Mouse (Mus musculus) MEL-GATA-1-ER (cell line): ENCODE results near the gene Tnnt2.
A peak's percentile ranks its signal among the peaks of the same experiment; 100 is the strongest.

Experiments
- DNase-seq: peaks from one replicate; pipeline ENCODE4 v3.0.0-alpha.2; 2012; ENCODE audit warnings: low read depth; ENCODE audit errors: extremely low read depth

The Tnnt2 gene

DNA sequence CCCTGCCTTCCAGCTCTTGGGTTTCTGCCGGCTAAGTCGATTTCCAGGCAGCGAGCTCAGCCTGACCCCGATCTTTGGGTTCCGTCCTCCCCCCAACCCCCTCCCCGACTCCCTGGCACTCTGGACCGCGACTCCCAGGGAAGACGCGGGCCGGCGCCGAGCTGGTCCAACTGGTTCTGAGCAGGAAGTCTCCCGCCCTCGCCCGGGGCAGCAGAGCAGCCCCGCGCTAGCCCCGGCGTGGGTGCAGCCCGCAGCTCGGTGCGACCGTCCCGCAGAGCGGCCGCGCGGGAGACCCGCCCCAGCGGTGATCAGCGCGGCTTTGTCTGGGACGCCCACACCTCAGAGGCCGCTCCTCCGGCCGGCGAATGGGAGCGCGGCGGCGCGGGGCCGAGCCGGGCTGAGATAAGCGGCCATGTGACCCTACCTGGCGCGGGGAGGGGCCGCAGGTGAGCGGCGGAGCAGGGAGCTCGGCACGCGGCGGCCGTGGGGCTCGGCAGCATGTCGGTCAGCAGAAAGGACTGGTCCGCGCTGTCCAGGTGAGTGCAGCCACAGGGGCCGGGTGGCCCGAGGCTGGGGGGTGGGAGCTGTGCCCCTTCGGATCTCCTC lies 17.6 kb upstream of the Tnnt2 start, which contains the start of gene Lad1:
Lad1 (plus strand) TSS at position 118 of the 606 bp plus-strand sequence.
- no peak for DNase-seq

DNA sequence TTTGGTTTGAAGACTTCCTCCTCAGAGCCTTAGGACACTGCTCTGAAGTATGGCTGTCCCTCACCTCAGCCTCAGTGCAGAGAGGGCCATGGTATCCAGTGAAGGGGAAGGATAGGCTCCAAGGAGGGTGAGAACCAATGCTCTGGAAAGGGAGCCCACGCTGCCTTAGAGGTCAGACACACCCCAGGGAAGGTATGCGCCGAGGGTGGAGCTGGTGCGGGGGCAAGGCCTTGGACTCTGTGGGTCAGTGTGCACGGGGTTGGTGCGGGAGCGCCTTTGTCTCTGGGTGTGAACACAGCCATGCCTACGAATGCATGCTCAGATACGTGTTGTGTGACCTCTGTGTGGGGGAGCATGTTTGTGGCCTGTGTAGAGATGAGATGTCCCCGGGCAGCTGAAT lies 16.1 kb upstream of the Tnnt2 start:
- no peak for DNase-seq

DNA sequence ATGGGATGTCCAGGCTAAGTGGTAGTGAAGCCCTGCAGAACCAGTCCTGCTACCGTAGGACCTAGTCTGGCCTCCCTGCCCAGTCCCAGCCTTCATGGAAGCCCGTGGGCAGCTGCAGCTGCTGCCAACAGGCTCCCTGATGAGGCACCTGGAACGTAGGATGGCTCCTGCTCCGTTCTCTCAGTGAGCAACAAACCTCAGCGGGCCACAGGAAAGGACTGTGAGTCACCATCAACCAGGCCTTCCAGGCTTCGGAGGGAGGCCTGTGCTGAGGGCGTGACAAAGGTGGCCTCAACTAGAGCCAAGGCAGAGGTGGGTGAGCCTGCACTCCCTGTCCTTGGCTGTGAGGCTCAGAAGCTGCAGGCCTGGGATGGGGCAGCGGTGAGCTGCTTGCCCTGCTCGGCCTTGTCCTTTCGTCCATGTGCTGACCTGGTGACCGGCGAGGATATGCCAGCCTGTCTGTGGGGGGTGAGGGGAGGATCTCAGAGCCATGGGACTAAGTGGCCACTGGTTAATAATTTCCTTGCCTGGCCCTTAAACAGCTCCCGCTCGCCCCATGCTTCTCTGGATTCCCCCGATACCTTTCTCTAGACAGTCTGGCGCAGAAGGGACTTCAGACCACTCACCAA lies 15.3 kb upstream of the Tnnt2 start:
- DNase-seq, result no peak

DNA sequence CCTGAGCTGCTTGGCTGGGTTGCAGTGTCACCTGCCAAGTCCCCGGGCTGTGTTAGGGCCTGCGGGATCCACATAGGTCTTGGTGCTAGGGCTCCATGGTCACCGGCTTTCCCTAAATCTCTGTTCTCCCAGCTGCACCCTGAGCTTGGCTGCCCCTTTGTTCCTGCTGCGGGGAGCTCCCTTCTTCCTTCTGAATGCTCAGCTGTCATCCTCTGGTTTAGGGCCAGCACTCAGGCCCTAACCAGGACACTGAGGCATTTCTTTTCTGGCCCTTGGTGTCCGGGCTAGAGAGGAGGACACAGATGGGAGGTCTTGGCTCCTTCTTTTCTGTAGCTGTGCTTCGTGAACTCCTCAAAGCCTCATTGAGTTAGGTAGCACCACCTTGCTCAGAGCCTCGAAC lies 14.4 kb upstream of the Tnnt2 start:
- DNase-seq, result no peak

DNA sequence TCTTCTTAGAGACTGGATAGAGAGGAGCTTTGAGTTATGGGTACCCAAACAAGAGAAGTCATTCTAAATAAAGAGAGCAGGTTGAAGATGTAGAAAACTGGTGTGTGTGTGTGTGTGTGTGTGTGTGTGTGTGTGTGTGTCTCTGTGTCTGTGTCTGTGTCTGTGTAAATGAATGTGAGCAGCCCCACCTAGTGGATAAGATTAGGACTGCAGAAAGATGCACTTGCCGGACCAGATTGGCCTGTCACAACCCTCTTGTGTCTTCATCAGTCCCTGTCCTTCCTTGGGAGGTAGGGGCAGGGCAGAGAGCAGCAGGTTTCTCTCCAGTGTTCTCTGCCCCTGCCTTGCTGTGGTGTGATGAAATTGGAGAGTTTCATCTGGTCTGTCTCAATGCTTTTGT lies 7.2 kb upstream of the Tnnt2 start:
- peak; percentile 43 for DNase-seq

DNA sequence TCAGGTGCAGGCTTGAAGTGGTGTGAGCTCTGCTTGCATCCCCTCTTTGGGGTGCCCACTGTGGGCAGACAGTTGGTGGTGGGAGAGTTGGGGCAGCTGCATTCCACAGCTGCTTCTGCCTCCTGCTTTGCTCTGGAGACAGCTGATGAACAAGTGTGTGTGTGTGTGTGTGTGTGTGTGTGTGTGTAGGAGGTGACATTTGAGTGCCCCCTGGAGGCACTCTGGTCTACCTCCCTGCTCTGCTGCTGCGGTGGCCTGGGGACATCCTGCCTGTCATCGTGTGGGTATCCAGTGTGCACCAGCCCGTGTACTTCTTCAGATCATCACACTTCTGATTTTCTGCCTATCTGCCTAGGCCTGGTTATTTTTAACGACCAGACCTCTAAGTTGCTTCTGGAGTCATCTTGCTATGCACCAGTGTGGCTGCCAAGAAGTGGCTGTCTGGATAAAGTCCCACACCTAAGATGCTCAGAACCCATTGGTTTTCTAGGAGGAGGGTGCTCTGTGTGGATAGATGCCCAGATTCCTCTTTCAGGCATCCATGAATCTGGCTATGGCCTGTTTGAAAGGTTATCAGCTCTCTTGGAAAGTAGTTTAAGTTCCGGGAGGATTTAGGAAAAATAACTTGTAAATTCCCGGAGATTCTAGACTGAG lies 1.8 kb upstream of the Tnnt2 start:
- DNase-seq, result no peak

DNA sequence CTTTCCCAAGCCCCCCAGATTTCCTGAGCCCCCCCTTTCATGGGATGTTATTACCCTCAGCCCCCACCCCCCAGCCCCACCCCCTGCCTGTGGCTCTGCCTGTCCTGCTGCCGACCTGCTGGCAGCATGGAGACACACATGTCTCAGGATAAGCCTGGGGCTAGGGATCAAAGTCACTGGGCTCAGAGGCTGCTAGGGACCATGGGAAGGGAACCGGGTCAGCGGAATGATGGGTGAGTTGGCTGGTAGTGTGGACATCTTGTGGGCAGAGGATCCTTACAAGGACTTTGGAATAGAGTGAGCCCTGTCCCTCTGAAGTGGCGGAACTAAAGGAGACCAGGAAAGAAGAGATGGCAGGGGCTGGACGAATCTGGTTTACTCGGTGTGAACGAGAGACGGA lies 1.2 kb upstream of the Tnnt2 start:
- no peak for DNase-seq

DNA sequence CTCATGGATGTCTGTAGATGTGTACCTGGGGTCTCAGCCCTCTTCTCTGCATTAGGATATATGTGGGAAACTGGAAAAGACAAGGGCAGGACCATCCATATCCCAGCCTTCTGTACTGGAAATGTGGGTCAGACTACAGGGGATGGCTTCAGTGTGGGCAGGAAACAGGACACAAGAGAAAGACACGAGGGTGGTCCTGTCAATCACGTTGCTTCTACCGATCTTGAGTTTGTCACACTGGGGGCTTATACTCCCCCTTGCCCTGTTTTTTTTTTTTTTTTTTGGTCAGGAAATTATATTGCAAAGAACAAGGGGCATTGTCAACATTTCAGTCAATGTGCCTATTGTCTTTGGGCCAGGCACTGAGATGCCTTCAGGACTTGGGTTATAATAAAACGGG lies 2.5 kb downstream of the Tnnt2 start:
- DNase-seq, result no peak

DNA sequence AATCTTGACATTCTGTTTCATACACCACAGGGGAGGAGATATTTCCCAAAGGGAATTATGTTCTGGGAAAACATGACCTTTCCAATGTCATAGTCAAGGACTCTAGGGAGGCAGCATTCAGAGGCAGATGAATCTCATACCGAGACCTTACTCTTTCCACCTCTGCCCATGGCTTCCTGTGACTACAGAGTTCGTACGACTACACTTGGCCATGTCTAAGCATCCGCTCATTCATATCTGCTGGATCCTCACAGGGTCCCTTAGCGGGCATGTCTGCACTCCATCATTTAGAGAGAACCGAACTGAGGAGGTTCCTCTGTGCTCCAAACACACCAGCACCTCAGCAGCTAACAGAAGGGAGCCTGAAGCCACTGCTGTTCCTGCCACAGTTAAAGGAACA lies 2.9 kb downstream of the Tnnt2 start:
- DNase-seq, result no peak

DNA sequence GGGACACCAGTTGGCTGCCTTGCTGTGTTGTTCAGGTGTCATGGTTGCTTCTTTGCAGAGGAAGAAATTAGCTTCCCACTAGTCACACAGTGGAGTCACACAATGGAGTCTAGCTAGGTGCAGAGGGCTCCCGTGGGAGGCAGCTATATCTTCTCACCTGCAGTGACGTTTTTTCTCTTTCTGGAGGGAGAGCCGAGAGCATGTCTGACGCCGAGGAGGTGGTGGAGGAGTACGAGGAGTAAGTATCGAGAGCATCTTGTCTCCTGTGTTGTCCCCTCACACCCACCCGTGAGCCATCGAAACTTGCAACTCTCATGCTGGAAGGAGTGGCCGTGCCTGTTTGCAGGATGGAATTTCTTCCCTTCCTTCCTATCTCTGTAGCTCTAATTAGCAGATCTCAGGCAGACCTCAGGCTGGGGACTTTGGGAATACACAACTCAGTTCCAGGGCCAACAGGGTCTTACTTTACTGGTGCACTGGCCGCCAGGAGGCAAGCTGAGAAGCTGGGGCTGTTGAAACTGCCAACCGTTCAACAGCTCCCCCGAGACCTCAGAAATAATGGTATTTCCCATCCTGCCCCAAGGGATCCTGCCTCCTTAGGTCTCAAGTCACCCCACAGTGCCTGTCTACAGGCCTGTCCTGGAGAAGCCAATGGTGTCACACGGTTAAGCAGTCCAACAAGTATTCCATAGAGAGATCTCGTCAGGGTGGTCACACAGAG lies 4.7 kb downstream of the Tnnt2 start:
- no peak for DNase-seq

DNA sequence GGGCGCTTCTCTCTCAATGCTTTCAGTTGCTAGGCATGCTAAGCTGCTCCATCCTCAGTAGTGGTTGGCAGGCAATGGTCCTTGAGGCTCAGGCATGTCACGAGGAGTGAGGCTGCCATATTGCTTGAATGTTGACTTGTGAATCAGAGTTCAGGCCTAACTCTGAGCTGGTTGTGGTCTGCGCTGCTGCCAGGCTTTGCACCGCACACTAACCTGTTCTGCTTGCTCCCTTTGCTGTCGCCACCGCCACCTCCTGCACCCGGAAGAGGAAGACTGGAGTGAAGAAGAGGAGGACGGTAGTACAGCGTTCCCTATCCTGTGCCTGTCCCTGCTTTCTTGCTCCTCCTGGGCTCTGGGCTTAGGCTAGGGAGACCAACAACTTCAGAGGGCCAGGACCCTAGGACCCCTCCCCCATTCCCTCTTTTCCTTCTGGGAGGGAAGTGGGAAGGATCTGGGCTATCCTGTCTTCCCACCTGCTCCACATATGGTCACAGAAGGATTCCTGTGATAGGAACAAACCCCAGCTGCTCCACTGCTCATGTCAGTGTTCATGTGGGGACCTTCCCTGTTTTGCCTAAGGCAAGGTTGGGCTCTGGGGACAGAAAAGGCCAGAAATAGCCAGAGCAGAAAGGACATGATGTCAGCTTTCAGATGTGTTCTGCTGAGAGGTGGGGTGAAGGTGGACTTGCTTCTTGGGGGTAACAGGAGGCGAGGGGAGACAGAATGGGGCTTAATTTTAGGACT lies 7.5 kb downstream of the Tnnt2 start:
- no peak for DNase-seq

DNA sequence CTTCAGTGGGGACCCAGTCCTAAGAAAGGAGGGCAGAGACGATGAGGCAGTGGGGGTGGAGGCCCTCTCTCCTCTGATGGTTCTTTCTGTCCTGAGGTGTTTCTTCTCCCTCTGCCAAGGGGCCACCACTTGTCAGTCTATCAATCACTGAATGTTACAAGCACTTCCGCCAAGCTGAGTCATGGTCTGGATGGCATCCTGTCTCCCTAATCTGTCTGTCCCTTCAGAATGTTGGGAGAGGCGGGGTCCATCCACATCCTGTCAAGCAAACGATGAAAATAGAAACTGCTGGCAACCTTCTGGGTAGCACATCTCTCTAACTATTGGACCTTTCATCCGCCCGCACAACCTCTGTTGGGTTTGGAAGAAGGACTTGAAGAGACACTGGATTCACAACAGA lies 8.3 kb downstream of the Tnnt2 start:
- no peak for DNase-seq

DNA sequence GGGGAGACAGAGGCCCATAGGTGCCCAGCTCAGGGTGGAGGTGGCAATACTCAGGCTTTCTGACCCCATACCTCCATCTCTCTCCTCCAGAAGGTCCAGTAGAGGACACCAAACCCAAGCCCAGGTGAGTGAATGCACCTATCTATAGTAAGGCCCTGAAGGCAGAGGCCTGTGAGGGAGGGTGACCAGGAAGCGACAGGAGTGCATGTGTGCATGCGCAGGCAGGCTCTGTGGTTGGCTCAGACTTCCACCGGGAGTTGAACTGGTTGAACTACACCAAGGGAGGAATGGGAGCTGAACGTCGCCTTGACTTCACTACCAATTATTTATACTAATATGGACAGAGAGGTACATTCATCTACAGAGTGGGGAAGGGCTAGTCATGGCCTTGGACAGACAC lies 10.5 kb downstream of the Tnnt2 start:
- no peak for DNase-seq

DNA sequence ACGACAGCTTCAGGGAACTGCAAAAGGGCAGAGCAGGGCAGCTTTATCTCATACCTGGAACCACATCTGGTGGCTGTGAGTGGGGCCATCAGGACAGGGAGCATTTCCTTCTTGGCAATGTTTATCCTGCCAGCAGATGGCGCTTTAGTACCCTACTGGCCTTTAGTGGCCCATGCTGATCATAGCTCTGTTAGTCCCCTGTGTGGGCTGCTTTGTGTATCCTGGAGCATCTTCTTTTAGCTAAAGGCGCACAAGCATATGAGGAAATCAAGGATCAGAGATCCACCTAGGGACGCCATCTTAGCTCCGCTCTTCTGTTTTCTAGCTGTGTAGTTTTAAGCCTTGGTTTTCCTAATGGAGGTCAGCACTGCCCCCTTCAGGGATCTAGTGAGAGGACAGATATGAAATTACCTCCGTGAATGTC lies 11.0 kb downstream of the Tnnt2 start:
- DNase-seq, result peak; percentile 72

DNA sequence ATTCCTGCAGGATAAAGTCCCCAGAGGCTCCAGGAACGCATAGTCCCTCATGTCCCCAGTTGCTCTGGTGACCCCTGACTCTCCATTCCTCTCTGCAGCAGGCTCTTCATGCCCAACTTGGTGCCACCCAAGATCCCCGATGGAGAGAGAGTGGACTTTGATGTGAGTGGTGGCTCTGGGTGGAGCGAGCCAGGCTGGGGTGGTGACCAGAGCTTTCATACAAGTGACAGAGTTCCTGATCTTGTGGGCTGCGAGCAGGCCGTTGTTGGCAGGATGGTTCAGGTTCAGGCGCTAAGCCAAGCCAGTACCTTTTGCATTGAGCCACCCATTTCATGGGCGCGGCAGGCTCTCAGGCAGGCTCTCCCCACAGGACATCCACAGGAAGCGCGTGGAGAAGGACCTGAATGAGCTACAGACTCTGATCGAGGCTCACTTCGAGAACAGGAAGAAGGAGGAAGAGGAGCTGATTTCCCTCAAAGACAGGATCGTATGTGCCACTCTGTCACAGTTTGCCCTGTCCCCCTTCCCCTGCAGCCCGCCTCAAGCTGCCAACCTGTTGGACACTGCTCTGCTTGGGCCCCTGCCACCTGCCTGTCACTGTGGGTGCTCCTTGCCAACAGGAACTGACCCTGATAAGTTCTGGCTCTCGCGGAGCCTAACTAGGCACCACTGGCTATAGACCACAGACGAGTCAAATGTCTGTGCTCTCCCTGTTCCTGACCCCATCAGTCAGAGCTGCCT lies 11.6 kb downstream of the Tnnt2 start:
- DNase-seq, result no peak

DNA sequence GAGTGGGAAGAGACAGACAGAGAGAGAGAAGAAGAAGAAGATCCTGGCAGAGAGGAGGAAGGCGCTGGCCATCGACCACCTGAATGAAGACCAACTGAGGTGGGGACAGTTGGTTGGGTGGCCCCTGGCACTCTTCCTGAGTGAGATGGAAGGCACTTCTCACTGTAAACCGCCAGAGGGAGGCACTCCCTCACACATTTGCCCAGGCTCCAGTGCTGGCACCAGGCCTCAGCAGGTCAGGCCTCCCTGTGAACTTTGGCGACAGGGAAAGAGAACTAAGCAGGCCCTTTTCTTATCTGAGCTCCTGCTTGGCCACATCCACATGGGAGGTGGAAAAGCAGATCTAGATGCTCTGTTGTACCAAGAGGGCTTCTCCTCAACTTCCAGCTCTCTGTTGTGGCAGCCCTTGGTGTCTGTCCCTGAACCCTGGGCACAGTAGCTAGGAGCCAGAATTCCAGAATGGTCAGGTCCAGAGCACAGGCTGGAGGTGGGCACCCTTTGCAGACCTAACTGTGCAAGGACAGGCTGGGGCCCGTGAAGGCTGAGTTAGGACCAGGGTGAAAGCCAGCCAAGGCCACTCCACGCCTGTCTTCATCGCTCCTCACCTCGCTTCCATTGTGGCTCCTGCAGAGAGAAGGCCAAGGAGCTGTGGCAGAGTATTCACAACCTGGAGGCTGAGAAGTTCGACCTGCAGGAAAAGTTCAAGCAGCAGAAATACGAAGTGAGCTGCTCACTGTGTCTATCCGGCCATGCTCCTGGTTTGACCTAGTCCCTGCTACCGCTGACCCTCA lies 14.8 kb downstream of the Tnnt2 start:
- DNase-seq, result no peak

DNA sequence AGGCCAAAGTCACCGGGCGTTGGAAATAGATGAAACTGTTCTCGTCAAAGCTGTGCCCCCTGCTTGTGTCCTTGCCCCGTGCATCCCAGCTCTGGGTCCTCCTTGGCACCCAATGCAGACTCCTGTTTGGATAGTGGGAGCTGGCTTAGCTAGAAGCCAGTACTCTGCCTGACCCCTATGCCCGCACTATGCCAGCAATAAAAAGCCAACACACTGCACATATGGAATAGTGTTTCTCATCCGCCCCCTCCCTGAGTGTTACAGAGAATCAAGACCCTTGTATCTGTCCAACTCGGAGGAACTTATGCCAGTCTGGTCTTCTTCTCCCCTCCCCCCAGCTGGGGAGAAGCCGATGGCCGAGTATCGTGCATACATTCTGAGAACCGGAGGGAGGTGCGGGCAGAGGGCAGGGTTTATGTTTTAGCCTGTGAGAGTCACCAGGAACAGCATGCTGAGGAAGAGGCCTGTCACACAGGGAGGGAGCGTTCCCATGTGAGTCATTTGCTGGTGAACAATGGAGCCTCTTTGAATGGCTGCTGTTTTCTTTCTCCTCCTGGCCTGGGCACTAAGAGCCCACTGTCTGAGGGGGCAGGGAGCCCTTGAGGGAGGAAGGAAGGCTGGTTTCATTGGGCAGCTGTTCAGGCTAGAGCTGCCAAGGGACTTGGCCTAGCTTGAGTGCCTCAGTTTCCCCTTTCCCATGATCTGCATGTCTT lies 16.0 kb downstream of the Tnnt2 start:
- no peak for DNase-seq

DNA sequence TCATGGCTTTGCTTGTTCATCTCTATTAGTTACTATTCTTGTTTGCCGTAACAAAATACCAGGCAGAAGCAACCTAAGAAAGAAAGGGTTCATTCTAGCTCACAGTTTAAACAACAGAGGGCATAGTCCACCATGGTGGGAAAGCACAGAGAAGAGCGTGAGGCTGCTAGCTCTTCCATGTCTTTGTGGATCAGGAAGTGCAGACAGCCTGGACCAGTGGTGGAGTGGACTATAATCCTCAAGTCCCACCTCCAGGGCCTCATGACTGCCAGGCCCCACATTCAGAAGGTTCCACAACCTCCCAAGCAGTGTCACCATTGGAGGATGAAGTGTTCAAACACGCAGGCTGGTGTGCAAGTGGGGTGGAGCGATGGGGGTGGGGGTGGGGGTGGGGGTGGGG lies 17.0 kb downstream of the Tnnt2 start:
- no peak for DNase-seq

DNA sequence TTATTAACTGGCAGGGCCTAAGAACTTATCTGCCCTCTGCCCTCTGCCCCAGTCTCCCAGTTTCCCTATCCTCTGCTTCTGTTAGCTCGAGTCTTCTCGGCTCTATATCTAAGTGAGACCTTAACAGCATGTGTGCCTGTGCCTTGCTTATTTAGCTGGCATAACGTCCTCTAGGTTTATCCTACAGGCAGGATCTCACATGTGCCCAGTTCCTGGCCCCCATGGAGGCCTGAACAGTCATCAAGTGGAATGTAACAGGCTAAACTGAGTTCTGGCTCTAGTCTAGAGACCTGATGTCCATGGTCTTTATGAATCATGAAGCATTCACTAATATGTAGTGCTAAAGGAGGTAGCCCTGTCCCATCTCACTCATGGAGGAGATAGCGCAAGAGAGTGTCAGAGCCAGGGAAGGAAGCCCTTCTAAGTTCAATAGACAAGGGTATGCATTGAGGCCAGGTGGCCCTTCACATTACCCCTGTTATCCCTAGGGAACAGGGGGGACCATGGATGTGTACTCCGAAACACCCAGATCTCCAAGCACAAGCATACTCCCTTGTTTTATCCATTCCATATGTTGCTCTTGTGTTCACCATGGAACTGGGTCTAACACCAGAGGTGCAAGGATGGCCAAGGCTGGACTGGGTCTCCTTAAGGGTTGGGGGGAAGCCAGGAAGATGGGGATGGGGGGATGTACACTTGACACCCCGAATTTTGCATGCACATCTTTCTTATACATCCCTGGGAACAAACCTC lies 18.6 kb downstream of the Tnnt2 start:
- DNase-seq, result no peak
